Mouse (Mus musculus): ENCODE measurements at regions not wholly inside any gene's neighbourhood (a gene's known extent, or its start where the extent isn't known, plus 50 kb on each side); places are given as distances from the start of the nearest gene placed in this dataset.

GRCm38 (mm10) chr17:62210441-62211025 lies 670.6 kb downstream of the Efna5 start:
- Histone ChIP-seq H3K9me3 (ENCODE audit: control insufficient read depth, low read length) (no peaks in the 10 kb centered on the region), H3K4me3 (ENCODE audit: low read length) (no peak overlapping the region), H3K27me3 (ENCODE audit: control insufficient read depth, insufficient read depth, low read length) (no peaks in the 10 kb centered on the region), H3K4me1 (ENCODE audit: control insufficient read depth, insufficient read depth, low read length) (no peaks in the 10 kb centered on the region), H3K9ac (ENCODE audit: low read depth, low read length) (no peak overlapping the region), H3K27ac (ENCODE audit: low read depth, low read length) (no peak overlapping the region), H3K4me2 (replicated peaks; ENCODE audit: low read depth, low read length) (no peak overlapping the region), H3K36me3 (ENCODE audit: control insufficient read depth, insufficient read depth, low read length) (no peaks in the 10 kb centered on the region)
- ATAC-seq (ENCODE audit: low FRiP score, low TSS enrichment) = no peak
- 59% methylated on average over 9 of the region's 9 CpGs for WGBS

GRCm38 (mm10) chr17:62202658-62203057 lies 678.5 kb downstream of the Efna5 start:
- Histone ChIP-seq H3K36me3 (ENCODE audit: control insufficient read depth, insufficient read depth, low read length) (no peaks in the 10 kb centered on the region), H3K27me3 (ENCODE audit: control insufficient read depth, insufficient read depth, low read length) (no peaks in the 10 kb centered on the region), H3K4me3 (ENCODE audit: low read length) (no peak overlapping the region), H3K9me3 (ENCODE audit: control insufficient read depth, low read length) (no peaks in the 10 kb centered on the region), H3K4me2 (replicated peaks; ENCODE audit: low read depth, low read length) (no peak overlapping the region), H3K9ac (ENCODE audit: low read depth, low read length) (no peak overlapping the region), H3K27ac (ENCODE audit: low read depth, low read length) (no peak overlapping the region), H3K4me1 (ENCODE audit: control insufficient read depth, insufficient read depth, low read length) (no peaks in the 10 kb centered on the region)
- WGBS = 86% methylated on average over 2 of the region's 2 CpGs
- no peak for ATAC-seq (ENCODE audit: low FRiP score, low TSS enrichment)

- H3K27me3 ChIP-seq (ENCODE audit: control insufficient read depth, insufficient read depth, low read length) = no peaks in the 10 kb centered on the region
- no peak overlapping the region for H3K27ac ChIP-seq (ENCODE audit: low read depth, low read length)
- H3K36me3 ChIP-seq (ENCODE audit: control insufficient read depth, insufficient read depth, low read length) = no peaks in the 10 kb centered on the region
- WGBS = 87% methylated on average over 4 of the region's 4 CpGs
- no peak overlapping the region for H3K9ac ChIP-seq (ENCODE audit: low read depth, low read length)
- no peaks in the 10 kb centered on the region for H3K9me3 ChIP-seq (ENCODE audit: control insufficient read depth, low read length)
- H3K4me3 ChIP-seq (ENCODE audit: low read length) = no peak overlapping the region
- H3K4me2 ChIP-seq (replicated peaks; ENCODE audit: low read depth, low read length) = no peak overlapping the region
- no peak for ATAC-seq (ENCODE audit: low FRiP score, low TSS enrichment)
- no peaks in the 10 kb centered on the region for H3K4me1 ChIP-seq (ENCODE audit: control insufficient read depth, insufficient read depth, low read length)
Observed at GRCm38 (mm10) chr17:62200491-62200890, 680.6 kb downstream of the Efna5 start.

- H3K9me3 ChIP-seq (ENCODE audit: control insufficient read depth, low read length) = no peaks in the 10 kb centered on the region
- no peaks in the 10 kb centered on the region for H3K4me1 ChIP-seq (ENCODE audit: control insufficient read depth, insufficient read depth, low read length)
- no peaks in the 10 kb centered on the region for H3K36me3 ChIP-seq (ENCODE audit: control insufficient read depth, insufficient read depth, low read length)
- H3K4me3 ChIP-seq (ENCODE audit: low read length) = no peak overlapping the region
- H3K27me3 ChIP-seq (ENCODE audit: control insufficient read depth, insufficient read depth, low read length) = no peaks in the 10 kb centered on the region
- WGBS = 92% methylated on average over 6 of the region's 6 CpGs
- ATAC-seq (ENCODE audit: low FRiP score, low TSS enrichment) = no peak
- no peak overlapping the region for H3K9ac ChIP-seq (ENCODE audit: low read depth, low read length)
- H3K27ac ChIP-seq (ENCODE audit: low read depth, low read length) = no peak overlapping the region
- no peak overlapping the region for H3K4me2 ChIP-seq (replicated peaks; ENCODE audit: low read depth, low read length)
Observed at GRCm38 (mm10) chr17:62199559-62199958, 681.6 kb downstream of the Efna5 start.

- WGBS = 64% methylated on average over 2 of the region's 2 CpGs
- no peak for ATAC-seq (ENCODE audit: low FRiP score, low TSS enrichment)
- H3K27ac ChIP-seq (ENCODE audit: low read depth, low read length) = no peak overlapping the region
Observed at GRCm38 (mm10) chr17:62178612-62179210, 702.4 kb downstream of the Efna5 start.

GRCm38 (mm10) chr17:62176336-62176735 lies 704.8 kb downstream of the Efna5 start:
- H3K4me3 ChIP-seq (ENCODE audit: low read length) = no peak overlapping the region
- no peak overlapping the region for H3K27ac ChIP-seq (ENCODE audit: low read depth, low read length)
- ATAC-seq (ENCODE audit: low FRiP score, low TSS enrichment) = no peak
- H3K27me3 ChIP-seq (ENCODE audit: control insufficient read depth, insufficient read depth, low read length) = no peaks in the 10 kb centered on the region
- 68% methylated on average over 5 of the region's 5 CpGs for WGBS
- H3K4me2 ChIP-seq (replicated peaks; ENCODE audit: low read depth, low read length) = no peak overlapping the region
- H3K4me1 ChIP-seq (ENCODE audit: control insufficient read depth, insufficient read depth, low read length) = no peaks in the 10 kb centered on the region
- no peaks in the 10 kb centered on the region for H3K36me3 ChIP-seq (ENCODE audit: control insufficient read depth, insufficient read depth, low read length)
- no peaks in the 10 kb centered on the region for H3K9me3 ChIP-seq (ENCODE audit: control insufficient read depth, low read length)
- H3K9ac ChIP-seq (ENCODE audit: low read depth, low read length) = no peak overlapping the region

More at GRCm38 (mm10) chr17:62178612-62179210, 702.4 kb downstream of the Efna5 start:
- no peaks in the 10 kb centered on the region for H3K27me3 ChIP-seq (ENCODE audit: control insufficient read depth, insufficient read depth, low read length)
- H3K9me3 ChIP-seq (ENCODE audit: control insufficient read depth, low read length) = no peaks in the 10 kb centered on the region
- no peaks in the 10 kb centered on the region for H3K36me3 ChIP-seq (ENCODE audit: control insufficient read depth, insufficient read depth, low read length)
- no peak overlapping the region for H3K4me2 ChIP-seq (replicated peaks; ENCODE audit: low read depth, low read length)
- H3K9ac ChIP-seq (ENCODE audit: low read depth, low read length) = no peak overlapping the region
- H3K4me3 ChIP-seq (ENCODE audit: low read length) = no peak overlapping the region
- H3K4me1 ChIP-seq (ENCODE audit: control insufficient read depth, insufficient read depth, low read length) = no peaks in the 10 kb centered on the region

GRCm38 (mm10) chr17:62172305-62172704 lies 708.8 kb downstream of the Efna5 start:
- Histone ChIP-seq H3K4me3 (ENCODE audit: low read length) (no peak overlapping the region), H3K9ac (ENCODE audit: low read depth, low read length) (no peak overlapping the region), H3K4me2 (replicated peaks; ENCODE audit: low read depth, low read length) (no peak overlapping the region), H3K4me1 (ENCODE audit: control insufficient read depth, insufficient read depth, low read length) (no peaks in the 10 kb centered on the region), H3K9me3 (ENCODE audit: control insufficient read depth, low read length) (no peaks in the 10 kb centered on the region), H3K27ac (ENCODE audit: low read depth, low read length) (no peak overlapping the region), H3K27me3 (ENCODE audit: control insufficient read depth, insufficient read depth, low read length) (no peaks in the 10 kb centered on the region), H3K36me3 (ENCODE audit: control insufficient read depth, insufficient read depth, low read length) (no peaks in the 10 kb centered on the region)
- ATAC-seq (ENCODE audit: low FRiP score, low TSS enrichment) = no peak
- 90% methylated on average over 5 of the region's 5 CpGs for WGBS

GRCm38 (mm10) chr17:62171532-62171931 lies 709.6 kb downstream of the Efna5 start:
- H3K27ac ChIP-seq (ENCODE audit: low read depth, low read length) = no peak overlapping the region
- no peaks in the 10 kb centered on the region for H3K36me3 ChIP-seq (ENCODE audit: control insufficient read depth, insufficient read depth, low read length)
- no peak overlapping the region for H3K9ac ChIP-seq (ENCODE audit: low read depth, low read length)
- 84% methylated on average over 4 of the region's 4 CpGs for WGBS
- H3K4me3 ChIP-seq (ENCODE audit: low read length) = no peak overlapping the region
- no peaks in the 10 kb centered on the region for H3K4me1 ChIP-seq (ENCODE audit: control insufficient read depth, insufficient read depth, low read length)
- no peak overlapping the region for H3K4me2 ChIP-seq (replicated peaks; ENCODE audit: low read depth, low read length)
- no peaks in the 10 kb centered on the region for H3K27me3 ChIP-seq (ENCODE audit: control insufficient read depth, insufficient read depth, low read length)
- ATAC-seq (ENCODE audit: low FRiP score, low TSS enrichment) = no peak
- no peaks in the 10 kb centered on the region for H3K9me3 ChIP-seq (ENCODE audit: control insufficient read depth, low read length)

GRCm38 (mm10) chr17:62161457-62161856 lies 719.7 kb downstream of the Efna5 start:
- 98% methylated on average over 1 of the region's 1 CpGs for WGBS
- H3K36me3 ChIP-seq (ENCODE audit: control insufficient read depth, insufficient read depth, low read length) = no peaks in the 10 kb centered on the region
- H3K27me3 ChIP-seq (ENCODE audit: control insufficient read depth, insufficient read depth, low read length) = no peaks in the 10 kb centered on the region
- no peaks in the 10 kb centered on the region for H3K9me3 ChIP-seq (ENCODE audit: control insufficient read depth, low read length)
- H3K27ac ChIP-seq (ENCODE audit: low read depth, low read length) = no peak overlapping the region
- H3K4me2 ChIP-seq (replicated peaks; ENCODE audit: low read depth, low read length) = no peak overlapping the region
- H3K9ac ChIP-seq (ENCODE audit: low read depth, low read length) = no peak overlapping the region
- ATAC-seq (ENCODE audit: low FRiP score, low TSS enrichment) = no peak
- no peaks in the 10 kb centered on the region for H3K4me1 ChIP-seq (ENCODE audit: control insufficient read depth, insufficient read depth, low read length)
- H3K4me3 ChIP-seq (ENCODE audit: low read length) = no peak overlapping the region
